Comparison of ENCODE assay signal across 10 mouse cellular contexts in the genomic region with DNA sequence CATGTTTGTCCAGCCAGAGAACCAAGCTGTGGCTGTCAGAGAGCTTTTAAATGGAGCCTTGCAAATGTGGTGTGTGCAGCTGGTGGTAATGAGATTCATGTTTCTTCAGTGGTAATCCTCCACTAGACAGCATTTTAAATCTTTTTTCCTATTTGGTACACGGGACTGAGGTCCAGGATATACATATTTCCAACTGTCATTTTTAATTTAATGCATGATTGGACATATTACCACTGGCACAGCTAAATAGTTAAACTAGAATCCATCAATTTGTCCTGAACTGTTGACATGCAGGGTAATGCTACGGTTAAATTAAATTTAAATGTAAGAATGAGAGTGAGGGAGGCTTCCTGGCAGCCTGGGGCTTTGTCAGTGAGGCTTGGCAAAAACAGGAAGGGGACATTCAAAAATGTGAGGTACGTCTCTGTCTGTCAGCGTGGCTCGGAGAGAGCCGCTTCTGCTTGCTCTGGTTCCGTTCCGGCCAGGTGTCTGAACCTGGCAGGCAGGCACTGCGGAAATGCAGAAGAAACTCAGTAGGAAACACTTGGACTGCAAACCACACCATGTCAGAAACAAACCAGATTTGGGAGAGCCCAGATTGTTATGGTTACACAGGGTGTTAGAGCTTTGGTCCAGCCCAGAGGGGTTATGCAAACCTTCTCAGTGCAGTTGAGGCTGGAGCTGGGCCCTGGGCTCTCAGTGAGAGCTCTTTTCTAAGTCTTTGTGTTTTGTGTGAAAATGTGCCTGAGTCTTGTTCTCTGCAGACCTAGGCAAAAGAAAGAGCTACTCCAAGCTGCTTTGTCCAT.
DNase-seq lines count a peak whose midpoint lies in the region; ATAC-seq lines count a peak whose summit lies in the region.
"Had no signal": no experiment of that assay in that cellular context is flagged by ENCODE, and none has a peak within 500 bp of the region (broad histone marks: within the 10 kb centered on the region; RNA-seq: fewer than 3 reads in every experiment).

No protein-coding gene starts in this region.

- H3K27ac ChIP-seq in hindbrain, embryonic 12.5 days, result peak overlapping the region; percentile 66
- H3K27ac ChIP-seq in neural tube, embryonic 13.5 days (replicated peaks), result peak overlapping the region; percentile 53
- H3K27ac ChIP-seq: limb, embryonic 10.5 days had no signal

- WGBS in hindbrain, embryonic 12.5 days, result 64% methylated on average over 9 of the region's 9 CpGs
- WGBS in neural tube, embryonic 13.5 days, result 58% methylated on average over 9 of the region's 9 CpGs

- H3K36me3 ChIP-seq in hindbrain, embryonic 12.5 days, result no peaks in the 10 kb centered on the region
- no peaks in the 10 kb centered on the region for H3K36me3 ChIP-seq in neural tube, embryonic 13.5 days
- H3K36me3 ChIP-seq: limb, embryonic 10.5 days had no signal

- ATAC-seq in hindbrain, embryonic 12.5 days (ENCODE audit: low FRiP score), result peak; percentile 68
- ATAC-seq in neural tube, embryonic 13.5 days (ENCODE audit: low read depth), result peak; percentile 63; the same call in 1 of the 2 replicates
- ATAC-seq: lung, postnatal 0 days had no signal

- H3K4me2 ChIP-seq in hindbrain, embryonic 12.5 days (replicated peaks), result no peak overlapping the region
- no peak overlapping the region for H3K4me2 ChIP-seq in neural tube, embryonic 13.5 days

- no peak overlapping the region for H3K9ac ChIP-seq in hindbrain, embryonic 12.5 days
- H3K9ac ChIP-seq in neural tube, embryonic 13.5 days, result no peak overlapping the region

- H3K27me3 ChIP-seq in hindbrain, embryonic 12.5 days, result no peaks in the 10 kb centered on the region
- no peaks in the 10 kb centered on the region for H3K27me3 ChIP-seq in neural tube, embryonic 13.5 days

- H3K9me3 ChIP-seq in hindbrain, embryonic 12.5 days (replicated peaks), result no peaks in the 10 kb centered on the region
- H3K9me3 ChIP-seq in neural tube, embryonic 13.5 days, result no peaks in the 10 kb centered on the region
- H3K9me3 ChIP-seq: limb, embryonic 10.5 days had no signal

- peak; percentile 6 to 20 for DNase-seq in CD8-positive naive resting alpha-beta T cell, adult 2 months (ENCODE audit: low read depth in 2 of 2, low spot score in 2 of 2)
- DNase-seq in cerebellum, adult 11 months, result peak; percentile 45
- no peak for DNase-seq in frontal cortex, postnatal 25 days (ENCODE audit: low spot score in 2 of 2)
- no peak for DNase-seq in layer of hippocampus, postnatal 14 days (ENCODE audit: low spot score in 2 of 2)
- no peak for DNase-seq in kidney, adult 11 months
- no peak for DNase-seq in layer of hippocampus, adult 9-10 months (ENCODE audit: low spot score)

- H3K4me3 ChIP-seq in hindbrain, embryonic 12.5 days, result no peak overlapping the region
- no peak overlapping the region for H3K4me3 ChIP-seq in neural tube, embryonic 13.5 days
- H3K4me3 ChIP-seq: limb, embryonic 10.5 days had no signal

- peaks cover 9% of the 10 kb centered on the region for H3K4me1 ChIP-seq in hindbrain, embryonic 12.5 days
- peaks cover 9% of the 10 kb centered on the region for H3K4me1 ChIP-seq in neural tube, embryonic 13.5 days (replicated peaks)
- H3K4me1 ChIP-seq: limb, embryonic 10.5 days had no signal

Comparison
In these comparisons a context has a peak if more than half of its experiments do, and no peak if none do; other contexts are left out.
1. DNase-seq: peak in CD8-positive naive resting alpha-beta T cell, adult 2 months (2 of 2) and cerebellum, adult 11 months (single experiment); none in frontal cortex, postnatal 25 days (0 of 2), layer of hippocampus, postnatal 14 days (0 of 2), kidney, adult 11 months (single experiment) and layer of hippocampus, adult 9-10 months (single experiment).